Mouse (Mus musculus): Measurements from ENCODE around the gene Prss8. TPM values are rescaled to one million over a fixed set of nuclear protein-coding genes. Genes with fewer than 3 reads are reported as not detected.

The Prss8 gene
- total RNA-seq, 2 experiments from 2014 or later = 0.25 to 0.46 TPM

- no peak for DNase-seq (ENCODE audit: low spot score in 2 of 2)
Measured at GRCm38 (mm10) chr7:127928596-127928995, 1.3 kb downstream of the Prss8 start.

- no peak for DNase-seq (ENCODE audit: low spot score in 2 of 2)
Measured at GRCm38 (mm10) chr7:127927726-127928125, 2.2 kb downstream of the Prss8 start.

- no peak for DNase-seq (ENCODE audit: low spot score in 2 of 2)
Measured at GRCm38 (mm10) chr7:127926846-127927245, 3.1 kb downstream of the Prss8 start.

GRCm38 (mm10) chr7:127926066-127926465 is 3.8 kb downstream of the Prss8 start:
- DNase-seq (ENCODE audit: low spot score in 2 of 2) = no peak

DNA sequence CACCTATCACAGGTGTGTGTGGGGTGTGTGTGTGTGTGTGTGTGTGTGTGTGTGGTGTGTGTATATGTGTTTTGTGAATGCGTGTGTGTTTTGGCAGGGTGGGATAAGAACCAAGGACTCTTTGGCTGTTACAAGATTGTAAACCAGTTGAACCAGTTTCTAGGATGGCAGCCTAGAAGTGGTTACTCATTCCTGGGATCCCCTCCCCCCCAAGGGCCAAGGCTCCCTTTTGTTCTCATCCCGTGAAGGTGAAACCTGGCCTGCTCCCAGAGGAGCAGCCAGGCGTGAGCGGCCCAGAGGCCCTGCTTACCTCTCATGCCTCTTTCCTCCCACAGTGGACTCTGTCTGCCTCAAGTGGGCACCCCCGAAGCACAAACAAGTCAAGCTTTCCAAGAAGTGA is 4.7 kb downstream of the Prss8 start:
- no peak for DNase-seq (ENCODE audit: low spot score in 2 of 2)

DNA sequence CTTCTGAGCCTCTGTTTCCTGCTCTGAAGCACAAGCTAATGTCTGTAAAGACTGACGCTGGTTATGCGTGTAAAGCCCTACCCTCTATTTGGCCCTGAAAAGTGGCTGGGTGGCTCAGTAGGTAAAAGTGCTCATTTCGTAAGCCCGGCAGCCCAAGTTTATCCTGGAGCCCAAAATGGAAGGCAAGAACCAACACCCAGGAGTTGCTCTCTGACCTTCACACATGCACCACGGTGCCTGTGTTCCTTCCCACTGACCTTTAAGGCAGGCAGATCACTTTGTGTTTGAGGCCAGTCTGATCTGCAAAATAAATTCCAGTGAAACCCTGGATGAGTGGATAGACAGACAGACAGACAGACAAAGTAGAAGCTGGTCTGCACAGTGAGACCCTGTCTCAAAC is 6.2 kb downstream of the Prss8 start:
- DNase-seq (ENCODE audit: low spot score in 2 of 2) = no peak

DNA sequence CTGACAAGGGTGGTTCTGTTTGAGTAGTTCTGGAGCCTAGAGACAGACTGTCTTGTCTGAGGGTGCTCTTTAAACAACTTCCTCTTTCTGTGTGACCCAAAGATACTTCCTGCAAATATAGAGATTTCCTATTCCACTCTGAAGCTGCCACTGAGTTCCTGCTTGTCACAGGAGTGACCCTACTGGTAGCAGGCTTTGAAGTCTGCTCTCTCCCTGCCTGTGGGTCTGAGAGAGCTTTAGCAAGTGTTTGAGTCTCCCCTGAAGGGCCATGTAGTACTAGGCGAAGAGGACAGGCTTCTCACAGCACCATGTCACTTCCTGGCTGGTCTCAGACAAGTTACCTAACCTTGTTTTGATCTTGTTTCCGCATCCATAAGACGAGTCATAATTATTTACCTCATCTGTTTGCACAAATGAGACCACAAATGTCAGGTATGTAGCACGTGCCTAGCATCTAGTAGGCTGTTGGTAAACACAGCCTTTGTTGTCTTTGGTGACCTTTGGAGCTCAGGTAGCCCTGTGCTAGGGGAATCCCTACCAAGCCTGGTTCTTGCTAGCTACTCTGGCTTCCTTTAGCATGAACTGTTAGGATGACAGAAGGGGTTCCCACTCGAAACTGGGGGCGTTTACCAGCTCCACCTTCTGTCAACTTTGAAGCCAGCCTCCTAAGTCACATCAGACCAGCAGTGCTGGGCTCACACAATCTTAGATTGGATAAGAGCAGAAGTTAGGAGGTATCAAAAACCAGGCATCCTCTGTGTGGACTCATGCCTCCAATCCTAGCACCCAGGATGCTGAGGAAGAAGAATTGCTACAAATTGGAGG is 7.2 kb downstream of the Prss8 start:
- DNase-seq (ENCODE audit: low spot score in 2 of 2) = peak; percentile 47 to 72

- no peak for DNase-seq (ENCODE audit: low spot score in 2 of 2)
Measured at GRCm38 (mm10) chr7:127921516-127921915, 8.4 kb downstream of the Prss8 start.

DNA sequence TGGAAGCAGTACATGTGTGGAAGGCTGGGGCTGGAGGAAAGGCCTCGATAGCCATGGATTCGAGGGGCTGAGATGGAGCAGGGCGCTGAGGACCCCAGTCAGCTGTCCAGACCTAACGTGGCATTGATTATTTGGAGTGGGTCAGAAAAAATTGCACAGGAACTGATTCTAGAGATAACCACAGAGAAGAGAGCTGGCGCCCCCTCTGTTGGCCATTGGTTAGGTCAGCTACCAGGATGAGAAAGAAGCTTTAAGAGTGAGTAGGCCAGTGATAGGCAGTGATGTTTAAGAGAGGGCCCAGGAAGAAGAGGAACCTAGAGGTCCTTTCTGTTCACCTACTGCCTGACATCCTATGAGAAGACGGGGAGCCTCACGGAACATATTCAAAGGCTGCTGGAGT is 10.6 kb downstream of the Prss8 start:
- no peak for DNase-seq (ENCODE audit: low spot score in 2 of 2)

- DNase-seq (ENCODE audit: low spot score in 2 of 2) = no peak
Measured at GRCm38 (mm10) chr7:127918203-127918602, 11.7 kb downstream of the Prss8 start.

DNA sequence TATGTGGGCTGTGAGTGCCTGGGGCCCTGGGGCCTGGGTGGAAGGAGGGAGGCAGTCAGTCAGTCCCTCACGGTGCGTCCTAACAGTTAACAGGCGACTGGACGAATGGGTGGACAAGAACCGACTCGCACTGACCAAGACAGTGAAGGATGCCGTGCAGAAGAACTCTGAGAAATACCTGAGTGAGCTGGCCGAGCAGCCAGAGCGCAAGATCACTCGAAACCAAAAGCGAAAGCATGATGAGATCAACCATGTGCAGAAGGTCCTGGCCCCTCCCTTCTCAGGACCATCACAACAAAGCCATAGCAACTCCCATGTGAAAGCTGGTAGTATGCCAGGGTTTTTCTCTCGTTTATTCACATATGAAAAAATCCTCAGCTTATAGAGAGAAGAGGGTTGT is 14.6 kb downstream of the Prss8 start:
- no peak for DNase-seq (ENCODE audit: low spot score in 2 of 2)

DNA sequence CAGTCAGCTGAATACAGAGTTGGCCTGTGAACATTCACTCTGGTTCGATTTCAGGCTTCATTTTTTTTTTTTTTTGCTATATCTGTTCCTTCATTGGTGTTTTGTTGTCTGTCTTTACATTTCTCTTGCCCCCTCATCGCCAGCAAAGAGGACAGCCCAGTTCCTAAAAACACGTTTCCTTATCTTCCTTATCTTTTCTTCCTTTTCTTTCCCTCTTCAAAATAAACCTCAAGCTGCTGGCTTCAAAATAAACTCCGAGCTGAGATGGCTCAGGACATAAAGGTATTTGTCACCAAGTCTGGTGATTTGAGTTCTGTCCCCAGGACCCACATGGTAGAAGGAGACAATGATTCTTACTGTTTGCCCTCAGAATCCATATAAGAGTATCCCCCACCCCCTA is 17.0 kb downstream of the Prss8 start:
- DNase-seq (ENCODE audit: low spot score in 2 of 2) = no peak

- peak; percentile 79 to 90 for DNase-seq (ENCODE audit: low spot score in 2 of 2)
Measured at GRCm38 (mm10) chr7:127912190-127912871, 17.6 kb downstream of the Prss8 start, which contains the start of gene Kat8. TSS of gene Kat8 (plus strand) at chr7:127912516.

DNA sequence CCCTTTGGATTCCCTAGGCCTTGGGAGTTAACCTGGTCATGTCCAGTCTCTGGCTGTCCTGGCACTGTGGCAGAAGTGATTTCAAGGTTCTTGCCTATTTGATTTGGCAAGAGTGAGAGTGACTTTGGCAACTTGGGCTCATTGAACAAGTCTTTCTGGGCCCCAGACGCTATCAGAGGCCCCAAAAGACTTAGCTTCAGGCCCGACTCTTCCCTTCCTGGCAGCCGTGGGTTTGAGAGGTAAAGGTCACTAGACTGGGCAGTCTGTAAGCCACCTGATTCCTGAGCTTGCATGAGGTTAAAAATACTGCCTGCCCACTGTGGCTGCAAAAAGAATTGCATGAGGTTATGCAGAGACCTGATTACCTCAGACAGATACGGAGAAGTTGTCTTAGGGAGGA is 21.2 kb downstream of the Prss8 start:
- no peak for DNase-seq (ENCODE audit: low spot score in 2 of 2)

GRCm38 (mm10) chr7:127907939-127908338 is 22.0 kb downstream of the Prss8 start:
- DNase-seq (ENCODE audit: low spot score in 2 of 2) = no peak

DNA sequence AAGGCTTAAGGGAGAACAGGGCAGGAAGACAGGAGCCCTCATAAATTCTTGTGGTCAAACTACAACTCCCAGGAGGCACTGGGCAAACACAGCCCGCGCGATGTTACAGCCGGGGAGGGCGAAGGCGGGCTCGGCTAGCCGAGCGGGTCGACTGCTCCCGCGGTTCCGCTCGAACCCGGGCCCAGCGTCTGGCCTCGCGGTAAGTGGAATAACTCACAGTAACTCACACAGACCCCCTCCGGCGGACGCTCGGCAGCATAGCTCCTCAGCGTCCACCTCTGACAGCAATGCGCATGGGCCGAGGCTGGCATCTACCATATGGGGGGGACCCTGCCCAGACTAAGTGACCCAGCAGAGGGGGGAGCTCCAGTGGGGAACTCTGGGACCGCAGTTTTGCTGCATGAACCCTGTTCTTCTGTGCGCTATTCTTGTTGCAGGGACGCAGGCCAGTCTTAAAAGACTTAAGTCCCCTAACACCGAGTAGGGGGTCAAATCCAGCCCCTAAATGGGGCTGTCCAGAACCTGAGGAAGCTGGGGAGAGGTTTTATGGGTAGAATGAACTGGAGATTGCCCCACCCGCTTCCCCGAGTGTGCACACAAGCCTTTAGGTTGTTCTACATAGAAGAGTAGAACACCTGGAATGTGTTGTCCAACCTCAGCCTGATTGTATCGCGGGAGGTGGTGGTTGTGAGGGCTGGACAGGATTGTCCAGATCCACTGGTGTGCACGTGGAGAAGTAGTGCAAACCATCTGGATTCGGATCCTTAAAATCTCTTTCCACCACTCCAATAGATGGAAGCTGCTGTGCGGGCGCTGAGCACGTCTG is 25.7 kb downstream of the Prss8 start, which contains the start of gene Bckdk:
Bckdk (plus strand) TSS at position 112 of the 826 bp plus-strand sequence.
- peak; percentile 71 to 83 for DNase-seq (ENCODE audit: low spot score in 2 of 2)

- no peak for DNase-seq (ENCODE audit: low spot score in 2 of 2)
Measured at GRCm38 (mm10) chr7:127901772-127902171, 28.1 kb downstream of the Prss8 start.

- no peak for DNase-seq (ENCODE audit: low spot score in 2 of 2)
Measured at GRCm38 (mm10) chr7:127899997-127900396, 29.9 kb downstream of the Prss8 start.

DNA sequence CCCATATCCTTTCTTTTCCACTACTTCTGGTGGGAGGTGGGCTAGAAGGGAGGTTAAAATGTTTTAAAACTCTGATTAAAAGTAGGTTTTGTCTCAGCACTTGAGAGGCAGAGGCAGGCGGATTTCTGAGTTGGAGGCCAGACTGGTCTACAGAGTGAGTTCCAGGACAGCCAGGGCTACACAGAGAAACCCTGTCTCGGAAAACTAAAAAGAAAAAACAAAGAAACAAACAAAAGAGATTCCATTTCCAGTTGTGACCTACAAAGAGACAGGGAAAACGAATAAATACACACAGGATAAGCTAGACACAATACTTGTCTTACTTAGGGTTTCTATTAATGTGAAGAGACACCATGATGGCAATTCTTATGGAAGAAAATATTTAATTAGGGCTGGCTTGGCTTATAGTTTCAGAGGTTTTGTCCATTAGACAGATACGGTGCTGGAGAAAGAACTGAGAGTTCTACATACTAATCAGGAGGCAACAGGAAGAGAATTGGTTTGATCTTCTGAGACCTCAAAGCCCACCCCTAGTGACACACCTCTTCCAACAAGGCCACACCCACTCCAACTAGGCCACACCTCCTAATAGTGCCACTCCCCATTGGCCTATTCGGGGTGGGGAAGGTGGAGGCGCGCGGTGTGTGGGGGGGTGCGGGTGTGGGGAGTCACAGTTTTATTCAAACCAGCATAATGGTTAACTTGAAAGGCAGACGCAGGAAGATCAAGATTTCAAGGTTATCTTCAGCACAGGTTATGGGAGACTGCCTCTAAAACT is 31.5 kb downstream of the Prss8 start:
- no peak for DNase-seq (ENCODE audit: low spot score in 2 of 2)

- no peak for DNase-seq (ENCODE audit: low spot score in 2 of 2)
Measured at GRCm38 (mm10) chr7:127897542-127897941, 32.4 kb downstream of the Prss8 start.

DNA sequence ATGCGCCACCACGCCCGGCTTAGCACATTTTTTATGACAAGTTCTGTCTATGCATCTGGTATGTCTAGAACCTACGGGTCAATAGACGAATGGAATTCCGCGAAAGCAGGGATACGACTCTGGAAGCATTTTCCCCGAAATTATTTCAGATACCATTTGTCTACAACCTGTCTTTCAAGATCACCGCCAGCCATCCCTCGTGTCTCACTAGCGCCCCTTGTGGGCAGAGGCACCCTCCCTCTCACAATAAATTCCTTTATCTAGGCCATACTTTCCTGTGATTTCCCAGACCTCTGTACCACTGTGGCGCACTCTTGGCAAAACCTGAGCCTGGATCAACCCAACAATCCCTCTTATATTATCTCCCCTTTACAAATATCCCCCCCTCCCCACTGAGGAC is 33.5 kb downstream of the Prss8 start:
- DNase-seq (ENCODE audit: low spot score in 2 of 2) = peak in 1 of 2 experiments; percentile 54

All from layer of hippocampus, adult 18-20 months (tissue).